Mouse (Mus musculus) spleen, adult 2 months (tissue): Measurements from ENCODE around the gene Fbxl17. TPM values are rescaled to one million over a fixed set of nuclear protein-coding genes. Genes with fewer than 3 reads are reported as not detected.

Experiments used
- DNase-seq, 2 experiments: peaks; one replicate each; pipeline versions ENCODE4 v3.0.0 to v3.0.0-alpha.2; 2012 to 2021; ENCODE audit warnings: low spot score in 2 of 2, low read depth in 1 of 2
- H3K27ac ChIP-seq: fragments of 200-500 bp; 2 replicates; pipeline ENCODE4 v1.5.1; 2012; ENCODE audit warnings: low read length, inconsistent platforms; ENCODE audit not compliant: insufficient read depth
- H3K27me3 ChIP-seq: fragments of 200-500 bp; 2 replicates; pipeline ENCODE4 v1.6.1; 2012; ENCODE audit warnings: mild to moderate bottlenecking, moderate library complexity, low read length, inconsistent platforms; ENCODE audit not compliant: control insufficient read depth, insufficient read depth
- H3K36me3 ChIP-seq: fragments of 200-500 bp; 2 replicates; pipeline ENCODE4 v1.6.1; 2012; ENCODE audit warnings: mild to moderate bottlenecking, low read length, inconsistent platforms; ENCODE audit not compliant: control insufficient read depth, insufficient read depth
- H3K4me1 ChIP-seq: fragments of 200-500 bp; 2 replicates; pipeline ENCODE4 v1.6.1; 2011; ENCODE audit warnings: inconsistent platforms; ENCODE audit not compliant: control insufficient read depth, insufficient read depth, insufficient read length
- H3K4me3 ChIP-seq: fragments of 200-500 bp; 2 replicates; pipeline ENCODE4 v1.5.1; 2011; ENCODE audit warnings: mild to moderate bottlenecking, inconsistent platforms; ENCODE audit not compliant: insufficient read depth, insufficient read length; ENCODE audit errors: extremely low read depth
- CTCF ChIP-seq: fragments of 200-500 bp; IDR thresholded peaks from 2 replicates; pipeline ENCODE4 v1.5.1; 2011; ENCODE audit warnings: mild to moderate bottlenecking, inconsistent platforms; ENCODE audit not compliant: insufficient read depth, insufficient read length, insufficient replicate concordance; ENCODE audit errors: extremely low read depth
- POLR2A ChIP-seq: fragments of 200-500 bp; IDR thresholded peaks from 2 replicates; pipeline ENCODE4 v1.6.1; 2011; ENCODE audit warnings: low read depth, low read length, inconsistent platforms
- WGBS: fragments of 180-500 bp; shearing (Covaris S2); methylation state at CpG from one replicate; pipeline ENCODE4 v1.1.7; 2018; 5-methylcytosine and 5-hydroxymethylcytosine counted together
- polyA plus RNA-seq: library from polyadenylated mRNA; depleted of rRNA; stranded (reverse); fragments of >200 nt; gene quantifications from 2 replicates; pipeline ENCODE4 v1.2.3, GENCODE M21; 2012

The Fbxl17 gene
- polyA plus RNA-seq, 1 experiment, result 4.7 TPM

GRCm38 (mm10) chr17:63310021-63310420, 189.8 kb downstream of the Fbxl17 start:
- H3K4me3 ChIP-seq, result no peak overlapping the region
- WGBS, result 88% methylated on average over 3 of the region's 3 CpGs
- TF ChIP-seq POLR2A, result no peak
- no peak for TF ChIP-seq CTCF
- H3K36me3 ChIP-seq, result no peaks in the 10 kb centered on the region
- no peak for DNase-seq
- H3K4me1 ChIP-seq, result no peaks in the 10 kb centered on the region
- no peaks in the 10 kb centered on the region; the same call in 1 of the 2 replicates for H3K27me3 ChIP-seq
- no peak overlapping the region for H3K27ac ChIP-seq

- Histone ChIP-seq H3K27ac (no peak overlapping the region), H3K27me3 (no peaks in the 10 kb centered on the region; the same call in 1 of the 2 replicates), H3K4me3 (no peak overlapping the region), H3K4me1 (no peaks in the 10 kb centered on the region), H3K36me3 (0 out of 2 replicates have a peak, but pooled peaks cover 1% of the 10 kb centered on the region)
- TF ChIP-seq POLR2A, result no peak
- TF ChIP-seq CTCF, result no peak
- WGBS, result 85% methylated on average over 4 of the region's 4 CpGs
- no peak for DNase-seq
Observed at GRCm38 (mm10) chr17:63303862-63304261, 196.0 kb downstream of the Fbxl17 start.

DNA sequence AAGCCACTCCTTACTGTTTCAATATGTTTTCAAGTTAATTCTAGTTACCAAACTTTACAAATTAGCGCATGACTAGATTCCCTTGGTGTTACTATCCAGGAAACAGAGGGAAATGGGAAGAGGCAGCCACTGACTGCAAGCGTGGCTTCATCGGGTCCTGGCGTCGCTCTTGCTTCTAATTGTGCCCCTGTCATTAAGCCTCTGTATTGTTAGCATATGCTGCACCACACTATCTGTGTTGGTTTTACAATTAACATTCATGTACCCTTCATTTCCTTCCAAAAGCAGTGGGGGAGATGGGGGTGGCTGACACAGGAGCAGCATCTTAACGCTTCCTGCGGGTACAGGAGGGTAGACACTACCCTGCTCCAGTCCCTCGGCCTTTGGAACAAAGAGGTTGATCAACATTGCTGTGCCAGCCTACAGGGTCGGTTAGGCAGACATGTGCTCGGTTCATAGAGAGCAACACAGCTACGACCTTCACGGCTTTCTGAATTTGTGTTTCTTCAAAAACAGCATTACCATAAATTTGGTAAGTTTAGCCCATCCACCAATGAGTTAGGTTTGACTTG, 197.9 kb downstream of the Fbxl17 start:
- WGBS, result 96% methylated on average over 12 of the region's 12 CpGs
- Histone ChIP-seq H3K27me3 (no peaks in the 10 kb centered on the region), H3K4me1 (no peaks in the 10 kb centered on the region), H3K4me3 (no peak overlapping the region), H3K36me3 (peaks cover 1% of the 10 kb centered on the region; the same call in 1 of the 2 replicates), H3K27ac (no peak overlapping the region)
- no peak for DNase-seq
- TF ChIP-seq CTCF (no peak), POLR2A (no peak)

GRCm38 (mm10) chr17:63295471-63295870, 204.3 kb downstream of the Fbxl17 start:
- Histone ChIP-seq H3K27ac (no peak overlapping the region), H3K4me1 (no peaks in the 10 kb centered on the region), H3K27me3 (no peaks in the 10 kb centered on the region), H3K36me3 (no peaks in the 10 kb centered on the region; the same call in 1 of the 2 replicates), H3K4me3 (no peak overlapping the region)
- no peak for TF ChIP-seq POLR2A
- no peak for TF ChIP-seq CTCF
- no peak for DNase-seq
- 31% methylated on average over 2 of the region's 2 CpGs for WGBS

DNA sequence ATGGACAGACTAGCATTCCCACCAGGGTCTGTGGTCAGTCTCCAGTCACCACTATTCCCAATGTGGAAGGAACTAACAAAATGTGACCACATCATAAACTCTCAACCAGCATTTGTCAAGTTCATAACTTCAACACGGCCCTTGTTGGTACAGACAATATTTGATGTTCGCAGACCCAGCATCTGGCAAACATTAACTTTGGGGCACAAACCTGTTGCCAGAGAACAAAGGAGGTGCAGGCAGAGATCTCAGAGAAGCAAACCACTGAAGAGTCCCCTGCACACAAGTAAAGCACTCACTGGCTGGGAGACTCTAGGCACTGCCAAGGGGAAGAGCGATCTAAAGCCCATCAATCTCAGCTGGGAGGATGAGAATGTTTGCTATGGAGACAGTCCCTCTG, 204.9 kb downstream of the Fbxl17 start:
- Histone ChIP-seq H3K27ac (no peak overlapping the region), H3K4me1 (no peaks in the 10 kb centered on the region), H3K27me3 (no peaks in the 10 kb centered on the region), H3K4me3 (no peak overlapping the region), H3K36me3 (no peaks in the 10 kb centered on the region; the same call in 1 of the 2 replicates)
- DNase-seq, result no peak
- 83% methylated on average over 3 of the region's 3 CpGs for WGBS
- no peak for TF ChIP-seq CTCF
- TF ChIP-seq POLR2A, result no peak

- no peak for TF ChIP-seq POLR2A
- TF ChIP-seq CTCF, result no peak
- Histone ChIP-seq H3K4me3 (no peak overlapping the region), H3K27me3 (no peaks in the 10 kb centered on the region), H3K36me3 (no peaks in the 10 kb centered on the region; the same call in 1 of the 2 replicates), H3K4me1 (no peaks in the 10 kb centered on the region), H3K27ac (no peak overlapping the region)
- DNase-seq, result no peak
- 95% methylated on average over 3 of the region's 3 CpGs for WGBS
Observed at GRCm38 (mm10) chr17:63293979-63294378, 205.8 kb downstream of the Fbxl17 start.

DNA sequence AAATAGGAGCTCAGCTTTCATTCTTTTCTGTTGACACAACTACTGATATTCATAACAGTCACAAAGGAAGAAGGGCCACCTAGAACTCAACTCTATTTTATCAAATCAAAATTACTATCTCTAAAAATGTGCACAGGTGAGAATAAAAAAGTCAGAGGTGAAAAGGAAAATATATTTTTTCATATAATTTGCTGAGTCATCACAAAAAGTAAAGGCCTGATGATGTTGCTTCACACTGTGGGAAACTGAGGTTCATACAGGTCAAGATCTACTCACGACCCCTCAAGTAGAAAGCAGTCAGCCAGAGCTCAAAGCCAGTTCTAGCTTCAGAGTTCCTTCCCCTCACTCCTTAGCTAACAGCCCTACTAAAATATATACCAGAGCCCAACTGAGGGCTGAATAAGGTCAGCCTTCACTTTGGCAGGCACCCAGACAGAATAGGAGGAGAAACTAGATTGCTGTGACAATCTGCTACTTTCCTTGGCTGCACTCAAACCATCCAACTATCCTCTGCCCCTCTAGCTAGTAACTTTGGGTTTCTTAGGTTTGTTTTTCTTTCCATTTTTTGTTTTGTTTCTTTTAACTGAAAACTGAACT, 210.4 kb downstream of the Fbxl17 start:
- H3K4me3 ChIP-seq, result no peak overlapping the region
- 86% methylated on average over 1 of the region's 1 CpGs for WGBS
- H3K36me3 ChIP-seq, result no peaks in the 10 kb centered on the region
- no peak for DNase-seq
- no peaks in the 10 kb centered on the region for H3K4me1 ChIP-seq
- TF ChIP-seq POLR2A, result no peak
- no peak for TF ChIP-seq CTCF
- H3K27me3 ChIP-seq, result no peaks in the 10 kb centered on the region
- H3K27ac ChIP-seq, result no peak overlapping the region
